Mouse (Mus musculus) midbrain, embryonic 11.5 days (tissue): ENCODE measurements around the gene Tmem176a. TPM values are rescaled to one million over a fixed set of nuclear protein-coding genes. Genes with fewer than 3 reads are reported as not detected.
"Not testable (repeated sequence)": the region's sequence is repeated elsewhere in the genome, so short reads cannot be mapped to it uniquely, and the experiment has no call there.

ENCODE experiments used
- ATAC-seq: fragments of 200-750 bp; cut with Nextera tagmentation; 2 replicates; pipeline ENCODE4 v1.8.0; 2017; ENCODE audit warnings: moderate TSS enrichment, moderate library complexity; ENCODE audit not compliant: low FRiP score
- DNase-seq: peaks from one replicate; pipeline ENCODE4 v3.0.0; 2015; ENCODE audit warnings: low spot score; ENCODE audit errors: missing footprints
- H3K27ac ChIP-seq: fragments of 300-500 bp; sonication (generic); 2 replicates; pipeline ENCODE4 v1.5.1; 2014; ENCODE audit warnings: low read depth, low read length
- H3K27me3 ChIP-seq: fragments of 300-500 bp; sonication (generic); 2 replicates; pipeline ENCODE4 v1.6.1; 2014; ENCODE audit warnings: mild to moderate bottlenecking, low read length, moderate library complexity, mixed read lengths; ENCODE audit not compliant: control insufficient read depth, insufficient read depth
- H3K36me3 ChIP-seq: fragments of 300-500 bp; sonication (generic); 2 replicates; pipeline ENCODE4 v1.6.1; 2014; ENCODE audit warnings: mild to moderate bottlenecking, low read length, moderate library complexity, mixed read lengths; ENCODE audit not compliant: control insufficient read depth, insufficient read depth
- H3K4me1 ChIP-seq: fragments of 300-500 bp; sonication (generic); 2 replicates; pipeline ENCODE4 v1.6.1; 2014; ENCODE audit warnings: low read length; ENCODE audit not compliant: control insufficient read depth, insufficient read depth
- H3K4me2 ChIP-seq: fragments of 300-500 bp; sonication (generic); 2 replicates; pipeline ENCODE4 v1.6.1; 2014; ENCODE audit warnings: mild to moderate bottlenecking, moderate library complexity
- H3K4me3 ChIP-seq: fragments of 300-500 bp; sonication (generic); 2 replicates; pipeline ENCODE4 v1.5.1; 2014; ENCODE audit warnings: low read depth, low read length
- H3K9ac ChIP-seq: fragments of 300-500 bp; sonication (generic); 2 replicates; pipeline ENCODE4 v1.6.1; 2014; ENCODE audit warnings: low read length
- H3K9me3 ChIP-seq: fragments of 300-500 bp; sonication (generic); 2 replicates; pipeline ENCODE4 v1.6.1; 2016; ENCODE audit warnings: low read length; ENCODE audit not compliant: control insufficient read depth
- WGBS: fragments of 180-500 bp; shearing (Covaris S2); extraction: QIAGEN DNeasy Blood & Tissue Kit; methylation state at CpG from one replicate; pipeline ENCODE4 v1.1.7; 2014; 5-methylcytosine and 5-hydroxymethylcytosine counted together
- polyA plus RNA-seq: library from polyadenylated mRNA; unstranded; fragments of >200 nt; fragmentation: Nextera tagmentation; extraction: Ambion mirVana; gene quantifications from 2 replicates; pipeline ENCODE4 v1.2.1, GENCODE M21; 2014

The Tmem176a gene
- polyA plus RNA-seq, 1 experiment from 2014 or later = 19.6 TPM

DNA sequence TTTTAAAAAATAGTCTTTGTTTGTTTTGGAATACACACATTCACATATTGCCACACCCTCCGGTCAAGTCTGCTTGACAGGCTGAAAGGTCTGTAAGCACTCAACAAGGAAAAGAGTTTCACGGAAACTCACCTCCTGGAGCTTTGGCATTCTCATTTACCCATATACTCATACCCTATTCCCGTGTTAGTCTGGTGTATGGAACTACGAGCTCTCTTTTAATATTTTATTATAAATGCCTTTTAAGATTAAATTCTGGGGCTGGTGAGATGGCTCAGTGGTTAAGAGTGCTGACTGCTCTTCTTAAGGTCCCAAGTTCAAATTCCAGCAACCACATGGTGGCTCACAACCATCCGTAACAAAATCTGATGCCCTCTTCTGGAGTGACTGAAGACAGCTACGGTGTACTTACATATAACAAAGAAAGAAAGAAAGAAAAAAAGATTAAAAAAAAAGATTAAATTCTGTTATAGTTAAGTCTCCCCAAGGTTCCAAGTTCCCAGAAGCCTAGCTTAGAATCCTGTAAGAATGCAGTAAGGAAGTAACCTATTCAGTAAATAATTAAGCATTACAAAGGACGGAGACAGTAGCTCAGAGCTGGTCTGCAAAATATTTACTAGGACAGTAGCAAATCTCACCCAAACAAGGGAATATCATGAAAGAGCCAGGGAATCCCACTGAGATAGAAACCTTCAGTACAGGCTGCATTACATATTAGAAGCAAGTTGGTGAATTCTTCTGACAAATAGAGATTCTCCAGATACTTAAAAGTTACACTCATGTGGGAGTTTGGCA is 18.5 kb upstream of the Tmem176a start:
- H3K27ac ChIP-seq, H3K9me3 ChIP-seq, H3K9ac ChIP-seq, H3K27me3 ChIP-seq, H3K4me2 ChIP-seq, H3K4me1 ChIP-seq, ATAC-seq, DNase-seq, H3K4me3 ChIP-seq, H3K36me3 ChIP-seq: not testable (repeated sequence)
- WGBS = 89% methylated on average over 7 of the region's 7 CpGs

DNA sequence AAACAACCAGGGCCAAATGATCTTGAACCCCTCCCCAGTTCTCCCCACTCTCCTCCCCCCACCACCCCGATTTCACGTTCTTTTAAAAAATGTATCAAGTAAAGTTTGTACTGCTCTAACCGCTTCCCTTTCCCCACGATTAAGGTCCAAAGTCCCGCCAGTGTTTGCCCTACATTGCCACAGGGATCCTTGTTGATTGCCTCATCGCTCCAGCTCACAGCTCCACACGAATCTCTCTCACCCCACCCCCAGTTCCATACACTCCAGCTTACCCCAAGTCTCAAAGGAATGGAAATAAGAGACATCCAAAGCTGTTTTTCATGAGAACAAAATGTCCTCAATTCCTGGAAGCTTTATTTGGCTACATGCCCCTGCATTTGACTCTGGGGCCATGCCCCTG is 15.7 kb upstream of the Tmem176a start:
- no peak overlapping the region for H3K9ac ChIP-seq
- DNase-seq (no peak), ATAC-seq (no peak)
- H3K4me2 ChIP-seq = no peak overlapping the region
- H3K4me3 ChIP-seq = no peak overlapping the region
- 80% methylated on average over 7 of the region's 7 CpGs for WGBS
- no peaks in the 10 kb centered on the region for H3K4me1 ChIP-seq
- no peaks in the 10 kb centered on the region for H3K27me3 ChIP-seq
- H3K36me3 ChIP-seq = no peaks in the 10 kb centered on the region
- H3K27ac ChIP-seq = no peak overlapping the region
- H3K9me3 ChIP-seq = no peaks in the 10 kb centered on the region

DNA sequence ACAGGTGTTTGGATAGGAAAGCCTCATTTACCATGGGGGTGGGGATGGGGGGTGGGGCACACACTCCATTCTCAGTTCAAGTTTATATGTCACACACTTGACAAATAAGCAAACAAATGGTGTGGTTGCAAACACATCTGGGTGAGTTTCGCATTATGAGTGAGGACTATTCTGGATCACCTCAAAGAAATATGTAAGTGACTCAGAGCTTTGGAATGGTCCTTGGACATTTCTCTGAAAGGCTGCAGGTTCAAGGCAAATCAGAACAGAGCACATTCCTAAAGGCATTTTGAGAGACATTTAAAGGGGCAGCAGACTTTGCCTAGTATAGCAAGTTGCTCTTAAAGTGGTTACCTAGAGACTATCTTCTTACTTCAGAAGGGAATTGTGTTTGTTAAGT is 11.7 kb upstream of the Tmem176a start:
- no peak overlapping the region for H3K9ac ChIP-seq
- no peaks in the 10 kb centered on the region for H3K4me1 ChIP-seq
- WGBS = 87% methylated on average over 1 of the region's 1 CpGs
- H3K27ac ChIP-seq = no peak overlapping the region
- H3K36me3 ChIP-seq = no peaks in the 10 kb centered on the region
- no peaks in the 10 kb centered on the region for H3K9me3 ChIP-seq
- no peak overlapping the region for H3K4me2 ChIP-seq
- no peak for DNase-seq
- no peak overlapping the region for H3K4me3 ChIP-seq
- ATAC-seq = no peak
- no peaks in the 10 kb centered on the region for H3K27me3 ChIP-seq

DNA sequence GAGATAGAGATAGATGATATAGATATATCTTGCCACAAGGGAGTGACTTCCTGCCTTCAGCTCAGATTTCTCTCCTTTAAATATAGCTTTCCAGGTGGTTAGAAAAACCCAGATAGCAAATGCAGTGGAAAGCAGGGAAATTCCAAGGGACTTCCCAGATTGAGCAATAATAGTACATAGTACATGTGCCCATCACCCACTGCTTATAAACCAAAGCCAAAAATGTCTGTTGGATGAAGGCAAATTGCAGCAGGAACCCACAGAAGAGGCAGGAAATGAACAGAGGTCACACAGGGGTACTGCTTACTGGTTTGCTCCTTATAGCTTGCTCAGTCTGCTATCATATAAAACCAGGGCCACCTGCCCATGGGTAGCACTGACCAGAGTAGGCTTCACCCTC is 11.1 kb upstream of the Tmem176a start:
- Histone ChIP-seq H3K4me3 (no peak overlapping the region), H3K4me2 (no peak overlapping the region), H3K4me1 (no peaks in the 10 kb centered on the region), H3K27me3 (no peaks in the 10 kb centered on the region), H3K9ac (no peak overlapping the region), H3K27ac (no peak overlapping the region), H3K9me3 (no peaks in the 10 kb centered on the region), H3K36me3 (no peaks in the 10 kb centered on the region)
- no peak for ATAC-seq
- DNase-seq = no peak

GRCm38 (mm10) chr6:48830241-48830640 is 10.5 kb upstream of the Tmem176a start:
- no peaks in the 10 kb centered on the region for H3K9me3 ChIP-seq
- no peak overlapping the region for H3K9ac ChIP-seq
- no peaks in the 10 kb centered on the region for H3K4me1 ChIP-seq
- 83% methylated on average over 1 of the region's 1 CpGs for WGBS
- ATAC-seq = no peak
- H3K4me2 ChIP-seq = no peak overlapping the region
- no peak overlapping the region for H3K27ac ChIP-seq
- H3K27me3 ChIP-seq = no peaks in the 10 kb centered on the region
- H3K36me3 ChIP-seq = no peaks in the 10 kb centered on the region
- no peak overlapping the region for H3K4me3 ChIP-seq
- no peak for DNase-seq

DNA sequence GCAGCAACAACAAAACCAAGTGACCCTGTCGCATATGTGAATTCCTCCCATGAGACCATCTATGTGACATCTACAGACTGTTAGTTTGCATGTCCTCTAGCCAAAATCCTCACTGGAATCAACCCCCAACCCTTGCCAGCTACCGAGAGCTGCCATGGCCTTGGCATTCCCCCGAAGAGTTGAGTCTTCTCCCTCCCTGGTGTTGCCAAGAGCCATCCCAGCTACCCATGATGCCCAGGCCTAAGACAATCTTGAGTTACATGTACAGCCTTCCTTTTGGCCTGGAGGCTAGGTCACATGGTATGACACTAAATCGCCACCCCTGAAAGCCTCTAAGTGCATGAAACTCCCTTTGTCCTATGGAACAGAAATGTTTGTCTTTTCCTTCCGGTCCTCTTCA is 9.6 kb upstream of the Tmem176a start:
- WGBS = 85% methylated on average over 5 of the region's 5 CpGs
- Histone ChIP-seq H3K9ac (no peak overlapping the region), H3K9me3 (no peaks in the 10 kb centered on the region), H3K27ac (no peak overlapping the region), H3K36me3 (no peaks in the 10 kb centered on the region), H3K4me2 (no peak overlapping the region), H3K4me1 (no peaks in the 10 kb centered on the region), H3K27me3 (no peaks in the 10 kb centered on the region), H3K4me3 (no peak overlapping the region)
- DNase-seq (no peak), ATAC-seq (no peak)

GRCm38 (mm10) chr6:48832426-48832825 is 8.3 kb upstream of the Tmem176a start:
- Histone ChIP-seq H3K27me3 (no peaks in the 10 kb centered on the region), H3K27ac (no peak overlapping the region), H3K9me3 (no peaks in the 10 kb centered on the region), H3K4me1 (no peaks in the 10 kb centered on the region), H3K9ac (no peak overlapping the region), H3K4me2 (no peak overlapping the region), H3K4me3 (no peak overlapping the region), H3K36me3 (no peaks in the 10 kb centered on the region)
- ATAC-seq (no peak), DNase-seq (no peak)
- WGBS = 92% methylated on average over 1 of the region's 1 CpGs

GRCm38 (mm10) chr6:48833515-48833914 is 7.2 kb upstream of the Tmem176a start:
- no peak for DNase-seq
- no peak for ATAC-seq
- Histone ChIP-seq H3K4me3 (no peak overlapping the region), H3K4me2 (no peak overlapping the region), H3K27ac (no peak overlapping the region), H3K4me1 (no peaks in the 10 kb centered on the region), H3K9ac (no peak overlapping the region), H3K36me3 (no peaks in the 10 kb centered on the region), H3K27me3 (no peaks in the 10 kb centered on the region), H3K9me3 (no peaks in the 10 kb centered on the region)
- WGBS = 93% methylated on average over 4 of the region's 4 CpGs

GRCm38 (mm10) chr6:48835241-48835640 is 5.5 kb upstream of the Tmem176a start:
- H3K27me3 ChIP-seq = no peaks in the 10 kb centered on the region
- no peak for DNase-seq
- WGBS = 85% methylated on average over 5 of the region's 5 CpGs
- H3K9me3 ChIP-seq = no peaks in the 10 kb centered on the region
- ATAC-seq = no peak
- H3K4me3 ChIP-seq = no peak overlapping the region
- peaks cover 4% of the 10 kb centered on the region; the same call in 1 of the 2 replicates for H3K4me1 ChIP-seq
- no peaks in the 10 kb centered on the region for H3K36me3 ChIP-seq
- H3K27ac ChIP-seq = no peak overlapping the region
- no peak overlapping the region for H3K4me2 ChIP-seq
- H3K9ac ChIP-seq = no peak overlapping the region
